Mouse (Mus musculus): ENCODE results near the gene Tenm2. TPM values are rescaled to one million over a fixed set of nuclear protein-coding genes. Genes with fewer than 3 reads are reported as not detected.

Gene Tenm2
- polyA plus RNA-seq, 1 experiment from 2014 or later: 0.23 TPM

DNA sequence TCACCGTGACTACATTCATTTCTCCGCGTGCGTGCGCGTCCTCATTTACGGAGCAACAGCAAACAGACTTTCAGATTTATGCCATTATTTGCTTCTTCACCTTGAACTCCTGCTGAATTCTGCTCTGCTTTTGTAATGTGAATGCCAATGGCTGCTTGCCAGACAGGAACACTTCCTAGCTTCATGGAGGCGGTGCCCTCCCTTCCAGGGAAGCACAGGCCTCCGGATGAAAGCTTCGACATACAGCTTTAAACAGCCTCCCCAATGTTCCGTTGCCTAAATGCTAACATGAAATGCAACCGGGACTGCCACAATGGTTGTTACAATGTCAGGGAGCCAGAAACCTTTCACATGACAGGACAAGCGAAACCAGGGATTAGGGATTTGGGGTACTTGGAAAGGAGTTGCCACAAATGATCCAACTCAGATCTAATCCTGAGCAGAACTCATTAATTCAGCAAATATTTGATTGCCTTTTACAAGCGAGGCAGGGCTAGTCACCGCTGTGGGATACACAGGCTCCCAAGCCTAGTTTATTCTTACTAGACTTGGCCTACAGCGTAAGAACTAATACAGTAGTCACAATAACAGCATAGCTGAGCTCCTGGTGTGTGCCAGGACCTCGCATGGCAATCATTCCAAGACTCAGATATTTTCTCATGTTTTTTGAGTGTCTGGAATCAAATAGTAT lies 970.8 kb downstream of the Tenm2 start:
- Histone ChIP-seq H3K27me3 (replicated peaks) (no peaks in the 10 kb centered on the region), H3K27ac (no peak overlapping the region), H3K9me3 (replicated peaks) (no peaks in the 10 kb centered on the region), H3K4me3 (no peak overlapping the region), H3K36me3 (no peaks in the 10 kb centered on the region), H3K9ac (no peak overlapping the region), H3K4me2 (no peak overlapping the region), H3K4me1 (no peaks in the 10 kb centered on the region)
- WGBS (ENCODE audit: insufficient replicate concordance): 79% methylated on average over 17 of the region's 17 CpGs
- ATAC-seq: no peak

DNA sequence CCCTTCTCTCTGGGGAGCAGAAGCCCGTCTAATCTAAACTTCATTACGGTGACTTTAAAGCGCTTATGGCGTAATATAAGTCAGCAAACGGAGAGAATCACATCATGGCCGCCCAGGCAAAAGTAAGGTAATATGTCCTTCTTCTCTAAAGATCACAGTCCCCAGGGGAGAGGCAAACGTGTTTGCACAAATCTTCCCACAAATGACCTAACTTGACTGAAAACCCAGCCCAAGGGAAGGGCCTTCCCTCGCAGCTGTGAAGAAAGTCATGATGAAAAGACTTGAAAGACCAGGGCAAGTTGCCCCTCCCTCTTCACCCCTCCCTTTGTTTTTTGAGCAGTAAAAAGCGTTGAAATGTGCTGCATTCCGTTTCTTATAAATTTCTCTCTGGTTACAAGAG lies 971.9 kb downstream of the Tenm2 start:
- Histone ChIP-seq H3K36me3 (no peaks in the 10 kb centered on the region), H3K4me1 (no peaks in the 10 kb centered on the region), H3K27me3 (replicated peaks) (no peaks in the 10 kb centered on the region), H3K9ac (no peak overlapping the region), H3K4me2 (no peak overlapping the region), H3K27ac (no peak overlapping the region), H3K9me3 (replicated peaks) (no peaks in the 10 kb centered on the region), H3K4me3 (no peak overlapping the region)
- WGBS (ENCODE audit: insufficient replicate concordance): 63% methylated on average over 10 of the region's 10 CpGs
- no peak for ATAC-seq

DNA sequence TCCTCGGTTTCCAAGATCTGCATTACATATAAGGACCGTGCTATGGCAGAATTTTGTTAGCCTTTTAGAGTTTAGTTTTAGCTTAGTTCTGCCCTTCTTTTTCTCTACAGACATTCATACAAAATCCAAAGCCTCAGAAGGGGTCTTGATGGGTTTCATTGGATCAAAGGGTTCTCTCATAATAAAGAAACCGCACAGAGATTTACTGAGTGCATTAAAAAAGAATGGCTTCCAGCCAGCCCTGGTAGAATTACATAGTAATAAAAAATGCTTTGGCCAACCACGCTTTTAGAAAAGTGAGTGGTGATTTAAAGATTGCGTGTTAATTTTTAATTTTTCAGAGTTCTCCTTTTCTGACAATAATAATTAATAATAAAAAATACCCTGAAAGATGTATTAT lies 978.6 kb downstream of the Tenm2 start:
- Histone ChIP-seq H3K9me3 (replicated peaks) (0 out of 2 replicates have a peak, but pooled peaks cover 5% of the 10 kb centered on the region), H3K4me2 (no peak overlapping the region), H3K4me1 (no peaks in the 10 kb centered on the region), H3K4me3 (no peak overlapping the region), H3K9ac (no peak overlapping the region), H3K27me3 (replicated peaks) (no peaks in the 10 kb centered on the region), H3K36me3 (no peaks in the 10 kb centered on the region), H3K27ac (no peak overlapping the region)
- WGBS (ENCODE audit: insufficient replicate concordance): 69% methylated on average over 5 of the region's 5 CpGs
- no peak for ATAC-seq

DNA sequence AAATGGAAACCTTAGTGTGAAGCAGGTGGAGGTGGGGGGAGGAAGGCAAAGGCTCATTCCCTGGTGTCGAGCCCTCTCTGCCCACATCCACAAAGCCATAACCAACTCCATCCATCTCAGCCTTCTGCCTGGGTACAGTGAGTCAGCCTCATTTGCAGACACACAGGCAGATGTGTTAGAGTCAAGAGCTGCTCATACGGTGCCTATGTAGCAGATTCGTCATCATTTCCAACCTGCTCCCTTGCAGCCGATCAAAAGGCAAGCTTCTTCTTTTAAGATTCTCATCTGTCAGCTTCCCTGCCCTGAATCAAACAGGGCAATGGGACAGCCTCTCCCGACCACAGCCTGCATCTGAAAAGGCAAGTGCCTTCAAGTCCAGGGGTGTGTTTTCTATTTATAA lies 979.0 kb downstream of the Tenm2 start:
- Histone ChIP-seq H3K27me3 (replicated peaks) (no peaks in the 10 kb centered on the region), H3K4me2 (no peak overlapping the region), H3K4me3 (no peak overlapping the region), H3K4me1 (no peaks in the 10 kb centered on the region), H3K36me3 (no peaks in the 10 kb centered on the region), H3K9me3 (replicated peaks) (0 out of 2 replicates have a peak, but pooled peaks cover 5% of the 10 kb centered on the region), H3K9ac (no peak overlapping the region), H3K27ac (no peak overlapping the region)
- 76% methylated on average over 5 of the region's 5 CpGs for WGBS (ENCODE audit: insufficient replicate concordance)
- ATAC-seq: no peak

DNA sequence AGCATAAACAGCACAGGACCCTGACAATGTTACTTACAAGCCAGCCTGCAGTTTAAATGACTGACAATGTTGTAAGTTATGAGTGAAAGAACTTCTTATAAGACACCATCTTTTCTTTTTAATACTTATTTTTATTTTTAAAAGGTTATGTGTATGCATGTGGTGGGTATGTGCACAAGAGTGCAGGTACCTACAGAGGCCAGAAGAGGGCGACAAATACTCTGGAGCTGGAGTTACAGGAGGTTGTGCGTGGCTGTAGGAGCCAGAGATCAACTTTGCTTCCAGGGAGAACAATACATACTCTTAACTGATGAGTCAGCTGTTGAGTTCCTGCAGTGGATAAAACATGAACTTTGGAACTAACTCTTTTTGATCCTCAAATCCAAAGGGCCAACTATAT lies 981.7 kb downstream of the Tenm2 start:
- Histone ChIP-seq H3K27ac (no peak overlapping the region), H3K27me3 (replicated peaks) (no peaks in the 10 kb centered on the region), H3K9ac (no peak overlapping the region), H3K4me3 (no peak overlapping the region), H3K4me2 (no peak overlapping the region), H3K9me3 (replicated peaks) (0 out of 2 replicates have a peak, but pooled peaks cover 5% of the 10 kb centered on the region), H3K36me3 (no peaks in the 10 kb centered on the region), H3K4me1 (no peaks in the 10 kb centered on the region)
- 66% methylated on average over 2 of the region's 2 CpGs for WGBS (ENCODE audit: insufficient replicate concordance)
- no peak for ATAC-seq

DNA sequence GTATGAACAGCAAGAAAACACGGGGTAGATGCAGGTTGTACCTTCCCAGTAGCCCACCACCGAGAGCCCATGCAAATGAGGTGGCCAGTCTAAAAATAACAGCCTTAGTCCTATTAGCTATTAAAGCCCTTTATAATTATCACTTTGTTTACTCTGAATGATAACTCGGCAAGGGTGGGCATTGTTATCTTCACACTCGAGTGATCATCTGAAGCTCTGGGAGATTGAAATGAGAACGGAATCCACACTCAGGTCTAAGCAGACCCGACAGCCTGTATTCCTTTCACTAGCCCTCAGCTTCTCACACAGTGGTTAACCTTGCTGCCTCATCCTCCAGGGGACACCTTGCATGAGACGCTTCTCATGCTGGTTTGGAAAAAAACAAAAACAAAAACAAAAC lies 985.7 kb downstream of the Tenm2 start:
- WGBS (ENCODE audit: insufficient replicate concordance): 28% methylated on average over 7 of the region's 7 CpGs
- H3K9me3 ChIP-seq (replicated peaks): 0 out of 2 replicates have a peak, but pooled peaks cover 5% of the 10 kb centered on the region
- ATAC-seq: no peak

DNA sequence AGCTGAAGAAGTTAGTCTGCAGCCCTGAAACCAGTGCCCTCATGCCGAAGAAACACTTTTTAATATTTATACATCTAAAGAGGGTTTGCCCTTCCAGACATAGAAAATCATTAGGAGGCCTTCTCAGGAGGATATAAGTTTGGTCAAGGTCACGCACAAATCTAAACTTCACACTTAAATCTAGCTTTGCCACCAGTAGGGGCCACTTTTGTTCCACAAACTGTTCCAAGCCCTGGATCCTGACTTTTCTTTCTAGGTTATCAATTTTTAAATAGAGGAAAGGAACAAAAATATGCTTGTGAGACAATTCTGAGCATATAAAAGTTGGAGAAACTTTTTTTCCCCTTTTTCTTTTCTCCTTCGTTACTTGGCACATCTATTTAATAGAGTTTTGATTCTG lies 989.6 kb downstream of the Tenm2 start:
- ATAC-seq: no peak
- H3K4me3 ChIP-seq: no peak overlapping the region
- WGBS (ENCODE audit: insufficient replicate concordance): 58% methylated on average over 3 of the region's 3 CpGs
- no peak overlapping the region for H3K9ac ChIP-seq
- no peak overlapping the region for H3K4me2 ChIP-seq
- no peak overlapping the region for H3K27ac ChIP-seq
- no peaks in the 10 kb centered on the region for H3K36me3 ChIP-seq
- no peaks in the 10 kb centered on the region for H3K27me3 ChIP-seq (replicated peaks)
- H3K4me1 ChIP-seq: no peaks in the 10 kb centered on the region
- H3K9me3 ChIP-seq (replicated peaks): no peaks in the 10 kb centered on the region

More for the DNA sequence above, 985.7 kb downstream of the Tenm2 start:
- H3K27me3 ChIP-seq (replicated peaks): no peaks in the 10 kb centered on the region
- no peak overlapping the region for H3K4me2 ChIP-seq
- H3K4me3 ChIP-seq: no peak overlapping the region
- no peaks in the 10 kb centered on the region for H3K4me1 ChIP-seq
- H3K9ac ChIP-seq: no peak overlapping the region
- H3K36me3 ChIP-seq: no peaks in the 10 kb centered on the region
- no peak overlapping the region for H3K27ac ChIP-seq

DNA sequence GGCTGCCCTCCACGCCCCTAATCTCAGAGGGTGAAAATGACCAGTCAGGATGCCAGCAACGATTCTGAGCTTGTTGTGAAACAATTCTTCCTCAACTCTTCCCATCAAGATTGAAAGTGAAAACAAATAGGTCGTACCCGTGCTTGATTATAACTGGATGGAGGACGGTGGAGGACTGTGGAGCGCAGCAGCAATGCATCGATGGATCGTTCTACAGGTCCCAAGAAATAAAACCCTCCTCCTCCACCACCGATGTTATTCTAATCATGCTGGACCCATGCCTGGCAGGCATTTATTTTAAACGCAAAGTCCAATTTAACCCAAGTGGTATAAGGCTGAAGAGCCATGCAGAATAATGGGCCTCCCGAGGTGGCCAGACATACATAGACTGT lies 991.3 kb downstream of the Tenm2 start:
- H3K4me1 ChIP-seq: no peaks in the 10 kb centered on the region
- H3K36me3 ChIP-seq: no peaks in the 10 kb centered on the region
- H3K9me3 ChIP-seq (replicated peaks): no peaks in the 10 kb centered on the region
- ATAC-seq: no peak
- no peak overlapping the region for H3K4me3 ChIP-seq
- 80% methylated on average over 11 of the region's 11 CpGs for WGBS (ENCODE audit: insufficient replicate concordance)
- H3K9ac ChIP-seq: no peak overlapping the region
- H3K4me2 ChIP-seq: no peak overlapping the region
- H3K27ac ChIP-seq: no peak overlapping the region
- no peaks in the 10 kb centered on the region for H3K27me3 ChIP-seq (replicated peaks)

DNA sequence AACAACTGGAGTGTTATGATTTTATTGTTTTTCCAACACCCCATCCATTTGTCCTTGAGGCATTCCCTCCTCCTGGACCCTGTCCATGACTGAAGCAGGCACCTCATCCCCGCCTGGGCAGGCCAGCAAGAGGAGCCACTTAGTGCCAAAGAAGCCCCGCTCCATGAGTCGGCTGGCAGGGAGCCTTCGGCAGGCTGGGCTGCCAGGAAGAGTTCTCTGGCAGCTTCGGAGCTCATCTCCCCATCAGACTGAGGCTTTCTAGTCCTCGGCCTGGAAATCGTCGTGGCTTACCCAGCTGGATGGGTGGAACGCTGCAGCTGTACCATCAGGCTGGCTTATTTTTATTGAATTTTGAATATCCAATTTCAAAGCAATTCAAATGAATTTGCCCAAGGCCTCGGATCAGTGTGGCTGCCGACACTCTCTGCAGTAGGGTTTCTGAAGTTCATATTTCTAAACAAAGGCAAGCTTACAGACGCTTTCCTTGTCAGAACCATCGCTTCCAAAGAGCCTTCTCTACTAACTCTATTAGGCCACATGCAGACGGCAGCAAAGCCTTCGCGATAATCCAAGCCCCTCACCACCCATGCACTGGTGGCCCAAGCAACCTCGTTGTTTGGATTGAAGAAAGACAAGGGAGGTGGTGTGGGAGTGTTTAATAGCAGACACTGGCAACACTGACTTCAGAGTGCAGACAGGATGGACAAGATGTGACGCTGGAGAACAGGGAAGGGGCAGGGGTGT lies 991.8 kb downstream of the Tenm2 start:
- no peak overlapping the region for H3K4me3 ChIP-seq
- no peak overlapping the region for H3K4me2 ChIP-seq
- H3K9ac ChIP-seq: no peak overlapping the region
- no peaks in the 10 kb centered on the region for H3K9me3 ChIP-seq (replicated peaks)
- ATAC-seq: no peak
- H3K36me3 ChIP-seq: no peaks in the 10 kb centered on the region
- H3K27me3 ChIP-seq (replicated peaks): no peaks in the 10 kb centered on the region
- H3K4me1 ChIP-seq: no peaks in the 10 kb centered on the region
- WGBS (ENCODE audit: insufficient replicate concordance): 71% methylated on average over 18 of the region's 18 CpGs
- no peak overlapping the region for H3K27ac ChIP-seq

DNA sequence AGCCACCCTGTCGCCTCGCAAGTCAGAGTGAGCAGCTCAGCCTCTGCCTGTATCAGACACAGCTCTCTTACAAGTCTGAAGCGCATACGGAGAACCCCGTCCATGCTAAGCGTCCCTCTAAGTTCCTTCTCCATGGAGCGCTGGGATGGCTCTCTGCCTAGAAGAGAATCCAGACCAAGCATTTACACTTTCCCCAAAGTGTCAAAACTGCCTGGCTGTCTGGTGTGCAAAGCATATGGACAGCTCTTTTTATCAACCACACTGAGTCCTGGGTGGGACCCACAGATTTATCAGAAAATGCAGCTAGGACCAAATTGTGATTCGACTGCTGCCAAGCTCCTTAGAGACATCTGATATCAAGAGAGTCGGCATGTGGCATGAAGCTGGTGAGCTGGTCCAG lies 996.9 kb downstream of the Tenm2 start:
- Histone ChIP-seq H3K4me1 (no peaks in the 10 kb centered on the region), H3K4me2 (no peak overlapping the region), H3K27ac (no peak overlapping the region), H3K36me3 (no peaks in the 10 kb centered on the region), H3K4me3 (no peak overlapping the region), H3K9ac (no peak overlapping the region), H3K27me3 (replicated peaks) (no peaks in the 10 kb centered on the region), H3K9me3 (replicated peaks) (no peaks in the 10 kb centered on the region)
- 65% methylated on average over 9 of the region's 9 CpGs for WGBS (ENCODE audit: insufficient replicate concordance)
- ATAC-seq: no peak

DNA sequence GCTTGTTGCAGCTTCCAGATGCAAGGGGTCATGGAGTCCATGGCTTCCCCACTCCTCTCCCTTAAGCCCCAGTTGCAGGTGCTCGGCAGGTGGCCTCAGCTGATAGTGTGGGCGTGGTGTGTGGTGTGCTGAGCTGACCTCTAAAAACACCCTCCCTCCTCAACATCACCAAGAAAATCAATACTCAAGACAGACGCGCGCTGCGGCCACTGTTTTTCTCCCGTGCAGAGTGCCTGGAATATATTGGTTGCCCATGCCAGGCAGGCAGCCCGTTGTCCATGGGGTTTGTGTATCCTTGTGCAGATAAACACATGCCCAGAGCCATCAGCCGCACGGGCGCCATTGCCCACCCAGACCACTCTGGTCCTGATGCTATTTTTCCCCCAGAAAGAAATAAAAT lies 1007.1 kb downstream of the Tenm2 start:
- Histone ChIP-seq H3K36me3 (no peaks in the 10 kb centered on the region), H3K4me1 (no peaks in the 10 kb centered on the region), H3K27ac (no peak overlapping the region), H3K4me3 (no peak overlapping the region), H3K9me3 (replicated peaks) (no peaks in the 10 kb centered on the region), H3K4me2 (no peak overlapping the region), H3K9ac (no peak overlapping the region), H3K27me3 (replicated peaks) (no peaks in the 10 kb centered on the region)
- 62% methylated on average over 11 of the region's 11 CpGs for WGBS (ENCODE audit: insufficient replicate concordance)
- no peak for ATAC-seq

DNA sequence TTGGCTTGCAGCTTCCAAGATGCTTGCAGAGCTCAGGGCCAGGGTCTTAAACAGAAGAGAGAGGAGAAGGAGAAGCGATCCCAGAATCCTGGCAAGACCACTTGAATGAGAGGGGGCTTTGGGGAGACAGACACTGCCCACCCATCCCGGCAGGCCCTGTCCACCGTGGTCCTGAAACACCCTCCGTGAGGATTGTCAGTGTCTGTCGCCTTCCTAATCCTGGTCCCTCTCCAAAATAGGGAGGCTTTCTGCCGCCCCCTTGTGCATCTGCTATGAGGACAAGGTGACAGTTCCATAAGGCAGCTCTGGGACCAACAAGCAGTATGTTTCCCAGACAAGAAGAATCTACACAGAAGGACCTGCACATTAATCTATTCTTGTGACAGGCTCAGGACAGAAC lies 1007.6 kb downstream of the Tenm2 start:
- no peaks in the 10 kb centered on the region for H3K9me3 ChIP-seq (replicated peaks)
- no peak overlapping the region for H3K4me3 ChIP-seq
- H3K4me1 ChIP-seq: no peaks in the 10 kb centered on the region
- H3K4me2 ChIP-seq: no peak overlapping the region
- no peak overlapping the region for H3K27ac ChIP-seq
- no peak for ATAC-seq
- WGBS (ENCODE audit: insufficient replicate concordance): 58% methylated on average over 6 of the region's 6 CpGs
- H3K27me3 ChIP-seq (replicated peaks): no peaks in the 10 kb centered on the region
- no peak overlapping the region for H3K9ac ChIP-seq
- H3K36me3 ChIP-seq: no peaks in the 10 kb centered on the region

All from liver, embryonic 12.5 days (tissue).